Mouse (Mus musculus) bone marrow, adult 2 months (tissue): ENCODE results near the gene Erf. TPM values are rescaled to one million over a fixed set of nuclear protein-coding genes. Genes with fewer than 3 reads are reported as not detected.

Experiments used
- H3K27ac ChIP-seq: fragments of 200-500 bp; 2 replicates; pipeline ENCODE4 v1.5.1; 2012; ENCODE audit warnings: low read depth, mild to moderate bottlenecking, control low read depth, inconsistent platforms, low read length; ENCODE audit not compliant: control insufficient read depth, poor library complexity, insufficient read depth
- H3K4me1 ChIP-seq: fragments of 200-500 bp; 2 replicates; pipeline ENCODE4 v1.6.1; 2011; ENCODE audit warnings: low read length; ENCODE audit not compliant: control insufficient read depth, insufficient read depth
- H3K4me3 ChIP-seq: fragments of 200-500 bp; replicated peaks from 2 replicates; pipeline ENCODE3; 2011; ENCODE audit warnings: mild to moderate bottlenecking, low read depth, low read length, control low read depth; ENCODE audit not compliant: control insufficient read depth
- CTCF ChIP-seq: fragments of 200-500 bp; IDR thresholded peaks from 2 replicates; pipeline ENCODE4 v1.5.1; 2011; ENCODE audit warnings: low read length, control low read depth; ENCODE audit not compliant: control insufficient read depth, insufficient read depth
- POLR2A ChIP-seq: fragments of 200-500 bp; IDR thresholded peaks from 2 replicates; pipeline ENCODE4 v1.6.1; 2011; ENCODE audit warnings: low read depth, mild to moderate bottlenecking, control low read depth, low read length, borderline replicate concordance; ENCODE audit not compliant: control insufficient read depth
- WGBS: fragments of 180-500 bp; shearing (Covaris S2); methylation state at CpG from one replicate; pipeline ENCODE4 v1.1.7; 2018; 5-methylcytosine and 5-hydroxymethylcytosine counted together
- polyA plus RNA-seq: library from polyadenylated mRNA; stranded (reverse); fragments of >200 nt; gene quantifications from 2 replicates; pipeline ENCODE4 v1.2.4, GENCODE M21; 2011; ENCODE audit warnings: low replicate concordance; ENCODE audit not compliant: missing spikeins, insufficient read depth, insufficient read length

The Erf gene
- polyA plus RNA-seq, 1 experiment, result 14.6 TPM

GRCm38 (mm10) chr7:25235526-25235925 is 15.0 kb downstream of the Erf start:
- TF ChIP-seq POLR2A (no peak), CTCF (no peak)
- Histone ChIP-seq H3K27ac (no peak overlapping the region), H3K4me3 (no peak overlapping the region), H3K4me1 (peaks cover 2% of the 10 kb centered on the region; the same call in 1 of the 2 replicates)
- 90% methylated on average over 5 of the region's 5 CpGs for WGBS

DNA sequence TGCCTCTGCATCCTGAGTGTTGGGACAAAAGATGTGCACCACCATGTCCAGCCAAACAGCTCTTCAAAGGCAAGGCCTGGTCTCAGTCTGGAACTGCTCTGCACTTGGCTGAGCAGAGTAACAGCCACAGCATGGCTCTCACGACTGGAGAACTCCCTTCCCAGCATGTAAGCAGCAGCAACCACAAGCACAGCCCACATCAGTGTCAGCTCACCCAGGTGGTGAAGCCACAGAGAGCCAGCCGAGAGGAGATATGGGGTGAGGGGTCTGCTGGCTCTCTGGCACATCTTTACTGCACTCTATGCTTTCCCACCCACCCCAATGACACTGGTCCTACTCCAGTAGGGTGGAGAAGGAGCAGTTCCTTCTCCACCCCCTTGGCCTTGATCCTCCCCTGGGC is 17.5 kb downstream of the Erf start:
- no peak overlapping the region for H3K27ac ChIP-seq
- TF ChIP-seq CTCF, result no peak
- TF ChIP-seq POLR2A, result no peak
- WGBS, result 68% methylated on average over 2 of the region's 2 CpGs
- no peak overlapping the region for H3K4me3 ChIP-seq
- peaks cover 2% of the 10 kb centered on the region; the same call in 1 of the 2 replicates for H3K4me1 ChIP-seq

DNA sequence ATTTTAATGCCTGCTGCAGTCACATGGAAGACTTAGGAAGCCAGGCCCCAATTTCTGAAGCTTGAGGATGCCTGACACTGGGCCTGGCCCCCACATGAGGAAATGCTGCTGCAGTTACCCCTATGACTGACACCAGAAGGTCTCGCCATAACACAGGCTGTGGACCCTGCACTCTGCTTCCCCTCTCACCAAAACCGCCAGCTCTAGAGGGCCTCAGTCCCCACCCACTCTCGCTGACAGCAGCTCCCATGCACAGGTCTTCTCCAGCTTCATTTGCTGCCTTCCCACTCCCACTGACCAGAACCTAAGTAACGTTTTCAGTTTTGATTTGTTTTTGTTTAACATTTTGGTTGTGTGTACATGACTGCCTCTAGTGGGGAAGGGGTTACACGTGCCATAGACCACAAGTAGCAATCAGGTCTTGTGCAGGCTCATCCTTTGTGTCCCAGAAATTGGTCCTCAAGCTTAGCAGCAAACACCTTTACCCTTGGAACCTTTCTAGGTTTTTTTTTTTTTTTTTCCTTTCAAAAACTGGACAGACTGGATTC is 18.4 kb downstream of the Erf start:
- peaks cover 2% of the 10 kb centered on the region; the same call in 1 of the 2 replicates for H3K4me1 ChIP-seq
- 57% methylated on average over 5 of the region's 5 CpGs for WGBS
- no peak for TF ChIP-seq POLR2A
- TF ChIP-seq CTCF, result no peak
- no peak overlapping the region for H3K27ac ChIP-seq
- no peak overlapping the region for H3K4me3 ChIP-seq

DNA sequence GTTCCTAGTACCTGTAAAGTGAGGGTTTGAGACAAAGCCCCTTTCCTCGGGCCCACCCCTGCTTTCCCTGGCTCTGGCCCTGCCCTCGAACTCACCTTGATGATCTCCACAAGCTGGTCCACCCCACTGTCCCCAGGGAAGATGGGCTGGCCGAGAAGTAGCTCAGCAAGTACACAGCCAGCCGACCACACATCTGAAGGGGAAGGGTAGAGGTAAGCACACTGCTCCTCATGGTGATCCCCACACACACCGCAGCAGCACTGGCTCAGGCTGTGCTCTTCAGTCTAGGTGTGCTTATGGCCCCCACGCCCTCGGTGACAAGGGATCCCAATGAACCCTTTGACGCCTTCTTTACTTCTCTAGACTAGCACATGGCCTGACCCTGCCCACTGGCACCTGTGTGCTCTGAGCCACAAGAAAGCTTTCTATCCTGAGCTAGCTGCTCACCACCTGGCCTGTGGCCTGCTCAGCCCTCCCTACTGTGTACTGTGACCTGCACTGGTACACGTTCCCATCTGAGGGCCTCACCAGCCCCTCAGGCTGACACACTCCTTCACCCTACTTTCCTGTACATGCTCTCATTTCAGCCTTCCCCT is 19.8 kb downstream of the Erf start:
- H3K4me1 ChIP-seq, result no peaks in the 10 kb centered on the region; the same call in 1 of the 2 replicates
- TF ChIP-seq CTCF, result no peak
- peak; percentile 5; the same call in 1 of the 2 replicates for TF ChIP-seq POLR2A
- no peak overlapping the region for H3K4me3 ChIP-seq
- no peak overlapping the region for H3K27ac ChIP-seq
- 85% methylated on average over 9 of the region's 9 CpGs for WGBS

- Histone ChIP-seq H3K27ac (no peak overlapping the region), H3K4me3 (no peak overlapping the region), H3K4me1 (no peaks in the 10 kb centered on the region)
- 92% methylated on average over 1 of the region's 1 CpGs for WGBS
- TF ChIP-seq CTCF (no peak), POLR2A (no peak)
Observed at GRCm38 (mm10) chr7:25227523-25228300, 22.8 kb downstream of the Erf start.

DNA sequence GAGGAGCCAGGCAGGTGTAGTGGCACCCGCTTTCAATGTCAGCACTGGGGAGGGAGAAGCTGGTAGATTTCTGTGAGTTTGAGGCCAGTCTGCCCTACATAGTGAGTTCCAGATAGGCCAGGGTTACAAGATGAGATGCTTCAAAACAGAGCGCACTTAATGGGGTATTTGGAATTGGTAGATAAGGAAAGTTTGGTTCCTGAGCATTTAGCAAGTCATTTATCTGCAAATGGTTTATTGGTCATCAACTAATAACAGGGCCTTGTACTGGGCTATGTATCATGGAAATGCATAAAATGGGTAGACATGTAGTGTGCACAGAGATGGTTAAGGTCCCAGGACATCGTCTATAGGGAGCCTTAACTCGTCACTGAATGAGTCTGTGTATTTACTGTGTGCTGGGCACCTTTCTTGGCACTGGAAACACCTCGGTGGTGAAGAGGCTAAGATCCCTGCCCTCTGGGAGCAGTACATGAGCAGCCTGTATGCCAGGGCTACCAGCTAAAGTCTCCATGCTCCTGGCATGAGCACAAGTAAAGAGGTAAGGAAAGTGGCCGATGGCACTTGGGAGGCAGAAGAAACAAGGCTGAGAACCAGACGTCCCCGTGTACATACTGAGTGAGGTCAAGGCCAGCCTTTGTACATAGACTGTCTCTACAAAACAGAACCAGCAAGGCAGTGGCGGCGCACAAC is 28.1 kb downstream of the Erf start:
- 77% methylated on average over 10 of the region's 10 CpGs for WGBS
- peak overlapping the region; percentile 55 for H3K27ac ChIP-seq
- peaks cover 3% of the 10 kb centered on the region; the same call in 1 of the 2 replicates for H3K4me1 ChIP-seq
- H3K4me3 ChIP-seq, result peak overlapping the region; percentile 75
- no peak for TF ChIP-seq CTCF
- no peak for TF ChIP-seq POLR2A

DNA sequence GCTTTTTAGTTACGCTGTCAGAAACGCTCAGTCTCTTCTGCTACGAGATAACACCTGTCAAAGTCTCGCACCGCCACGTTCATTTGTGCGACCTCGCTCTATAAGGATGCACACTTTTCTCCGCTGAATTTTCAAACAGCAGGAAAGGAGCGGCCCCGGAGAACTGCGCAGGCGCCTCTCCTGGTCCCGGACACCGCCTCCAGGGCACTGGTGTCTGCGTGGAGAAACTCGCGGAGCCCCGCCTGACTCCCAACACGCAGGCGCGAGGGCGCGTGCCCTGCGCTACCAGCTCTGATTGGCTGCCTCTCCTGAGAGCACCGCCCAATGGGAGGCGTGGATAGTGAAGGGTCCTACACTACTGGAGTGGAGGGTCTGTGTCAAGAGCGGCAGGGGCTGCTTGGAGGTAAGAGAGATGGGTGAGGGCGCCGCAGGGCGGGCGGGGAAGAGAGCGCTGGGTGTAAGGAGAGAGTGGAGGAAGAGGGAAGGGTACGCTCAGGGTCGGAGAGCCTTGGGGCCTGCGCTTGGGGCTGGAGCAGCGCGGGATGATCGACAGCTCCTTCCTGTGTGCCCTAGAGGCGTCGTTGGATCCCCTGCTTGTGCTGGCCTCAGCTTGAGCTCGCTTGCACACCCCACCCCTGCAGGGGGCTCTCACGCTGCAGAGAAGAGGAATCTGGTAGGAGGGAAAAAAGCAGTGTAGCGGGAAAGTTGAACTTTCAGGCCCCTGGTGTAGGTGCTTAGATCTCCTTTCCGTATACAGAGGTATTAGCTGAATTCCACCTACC is 29.3 kb downstream of the Erf start, which contains the start of gene Zfp526:
Zfp526 (plus strand) TSS at position 324 of the 782 bp plus-strand sequence.
- under 1% methylated on average over 45 of the region's 45 CpGs for WGBS
- TF ChIP-seq CTCF (no peak), POLR2A (peak; percentile 60; the same call in 1 of the 2 replicates)
- Histone ChIP-seq H3K4me3 (peak within 1 kb of the TSS; percentile 75), H3K4me1 (peaks cover 3% of the 10 kb centered on the region; the same call in 1 of the 2 replicates), H3K27ac (peak within 1 kb of the TSS; percentile 90)
